Mouse (Mus musculus) midbrain, embryonic 16.5 days (tissue): ENCODE measurements around the gene Agap2. TPM values are rescaled to one million over a fixed set of nuclear protein-coding genes. Genes with fewer than 3 reads are reported as not detected.
"Not testable (repeated sequence)": the region's sequence is repeated elsewhere in the genome, so short reads cannot be mapped to it uniquely, and the experiment has no call there.

Source experiments
- ATAC-seq: fragments of 200-750 bp; cut with Nextera tagmentation; 2 replicates; pipeline ENCODE4 v1.8.0; 2017; ENCODE audit warnings: moderate TSS enrichment
- H3K27ac ChIP-seq: fragments of 300-500 bp; sonication (generic); 2 replicates; pipeline ENCODE4 v1.5.1; 2014; ENCODE audit warnings: mild to moderate bottlenecking, low read length, mixed read lengths
- H3K27me3 ChIP-seq: fragments of 300-500 bp; sonication (generic); 2 replicates; pipeline ENCODE4 v1.6.1; 2014; ENCODE audit warnings: low read depth, low read length, mixed read lengths; ENCODE audit not compliant: control insufficient read depth, insufficient read depth
- H3K36me3 ChIP-seq: fragments of 300-500 bp; sonication (generic); 2 replicates; pipeline ENCODE4 v1.6.1; 2014; ENCODE audit warnings: mild to moderate bottlenecking, low read length, moderate library complexity, mixed read lengths; ENCODE audit not compliant: control insufficient read depth, insufficient read depth
- H3K4me1 ChIP-seq: fragments of 300-500 bp; sonication (generic); 2 replicates; pipeline ENCODE4 v1.6.1; 2014; ENCODE audit warnings: mild to moderate bottlenecking, low read length, mixed read lengths; ENCODE audit not compliant: control insufficient read depth, insufficient read depth
- H3K4me2 ChIP-seq: fragments of 300-500 bp; sonication (generic); 2 replicates; pipeline ENCODE4 v1.6.1; 2014; ENCODE audit warnings: mild to moderate bottlenecking, low read length, mixed read lengths
- H3K4me3 ChIP-seq: fragments of 300-500 bp; sonication (generic); 2 replicates; pipeline ENCODE4 v1.5.1; 2014; ENCODE audit warnings: low read depth, mild to moderate bottlenecking, low read length, moderate library complexity, mixed read lengths
- H3K9ac ChIP-seq: fragments of 300-500 bp; sonication (generic); 2 replicates; pipeline ENCODE4 v1.6.1; 2014; ENCODE audit warnings: low read depth, low read length, mixed read lengths
- H3K9me3 ChIP-seq: fragments of 300-500 bp; sonication (generic); replicated peaks from 2 replicates; pipeline ENCODE4 v1.6.1; 2014; ENCODE audit warnings: mild to moderate bottlenecking, low read length, mixed read lengths; ENCODE audit not compliant: control insufficient read depth, poor library complexity, severe bottlenecking
- WGBS: fragments of 180-500 bp; shearing (Covaris S2); extraction: QIAGEN DNeasy Blood & Tissue Kit; methylation state at CpG from one replicate; pipeline ENCODE4 v1.1.7; 2014; 5-methylcytosine and 5-hydroxymethylcytosine counted together
- polyA plus RNA-seq: library from polyadenylated mRNA; unstranded; fragments of >200 nt; fragmentation: Nextera tagmentation; extraction: Ambion mirVana; gene quantifications from 2 replicates; pipeline ENCODE4 v1.2.1, GENCODE M21; 2015

The Agap2 gene
- polyA plus RNA-seq, 1 experiment from 2014 or later, result 5.1 TPM

DNA sequence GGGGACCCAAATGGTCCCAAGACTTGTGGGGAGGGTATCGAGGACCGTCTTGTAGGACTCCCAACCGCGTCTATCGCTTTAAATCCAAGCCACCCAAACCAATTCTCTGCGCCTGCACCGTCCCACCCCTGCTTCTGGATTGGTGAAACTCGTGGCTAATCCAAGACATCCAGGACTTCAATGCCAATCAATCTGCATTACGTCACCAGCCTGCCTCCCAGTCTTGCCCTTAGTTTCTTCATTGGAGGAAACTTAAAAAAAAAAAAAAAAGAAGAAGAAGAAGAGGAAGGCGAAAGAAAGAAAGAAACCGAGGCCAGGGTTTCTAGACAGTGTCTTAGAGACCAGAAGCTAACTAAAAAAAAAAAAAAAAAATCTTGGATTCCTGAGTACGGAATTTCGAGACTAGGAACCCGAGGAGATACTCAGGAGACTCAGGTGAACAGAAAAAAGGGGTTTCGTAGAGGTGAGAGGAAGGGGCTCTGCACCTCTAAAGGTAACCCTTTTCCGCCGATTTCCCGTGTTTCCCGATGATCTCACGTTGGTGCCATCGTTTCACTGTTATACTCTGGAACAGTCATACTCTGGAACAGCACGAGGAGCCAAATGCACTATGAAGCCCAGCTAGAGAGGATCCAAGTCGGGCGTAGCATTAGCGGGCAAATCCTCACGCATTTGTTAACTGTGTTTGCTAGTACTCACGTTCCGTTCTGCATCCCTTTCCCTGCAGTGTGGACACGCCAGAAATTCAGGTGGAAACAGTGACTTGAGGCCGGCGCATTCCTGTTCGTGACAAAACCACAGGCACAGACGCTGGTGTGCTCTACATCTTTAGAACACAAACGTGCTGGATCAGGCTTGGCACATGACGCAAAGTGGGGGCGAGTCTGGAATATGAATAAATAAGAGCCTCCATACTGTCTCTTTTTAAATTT, 4.6 kb upstream of the Agap2 start, which contains the start of gene Tspan31:
Tspan31 (minus strand) TSS at position 75 of the 932 bp plus-strand sequence.
- H3K36me3 ChIP-seq, result peaks cover 27% of the 10 kb centered on the region
- H3K9ac ChIP-seq, result peak within 1 kb of the TSS; percentile 75
- peaks cover 24% of the 10 kb centered on the region for H3K4me1 ChIP-seq
- peak within 1 kb of the TSS; percentile 97 for H3K4me2 ChIP-seq
- ATAC-seq, result peak; percentile 94
- whole genome bisulfite sequencing, result 1% methylated on average over 36 of the region's 36 CpGs
- H3K9me3 ChIP-seq, result no peaks in the 10 kb centered on the region
- peak within 1 kb of the TSS; percentile 90 for H3K27ac ChIP-seq
- H3K27me3 ChIP-seq, result no peaks in the 10 kb centered on the region
- H3K4me3 ChIP-seq, result peak within 1 kb of the TSS; percentile 49

DNA sequence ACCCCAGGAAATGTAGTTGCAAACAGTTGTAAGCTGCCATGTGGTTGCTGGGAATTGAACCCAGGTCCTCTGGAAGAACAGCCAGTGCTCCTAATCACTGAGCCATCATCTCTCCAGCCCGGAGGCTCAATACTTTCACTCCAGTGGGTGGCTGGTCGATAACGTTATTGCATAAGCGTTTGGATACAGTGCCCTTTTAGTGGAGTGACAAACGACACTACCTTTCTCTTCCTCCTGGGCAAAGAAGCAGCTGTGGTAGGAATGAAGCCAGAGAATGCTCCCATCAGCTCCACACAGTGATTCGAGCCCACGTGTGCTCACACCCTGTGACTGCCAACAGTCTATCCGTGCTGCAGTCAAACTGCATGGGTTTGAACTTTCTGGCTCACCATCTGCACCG, 3.9 kb upstream of the Agap2 start:
- Histone ChIP-seq H3K9me3 (no peaks in the 10 kb centered on the region), H3K27ac (0 out of 2 replicates have a peak overlapping the region, but pooled peaks have one; percentile 85), H3K27me3 (no peaks in the 10 kb centered on the region), H3K4me3 (peak overlapping the region; percentile 49), H3K9ac (peak overlapping the region; percentile 74), H3K4me2 (peak overlapping the region; percentile 89), H3K4me1 (peaks cover 27% of the 10 kb centered on the region), H3K36me3 (peaks cover 20% of the 10 kb centered on the region)
- WGBS, result 84% methylated on average over 9 of the region's 9 CpGs
- no peak for ATAC-seq

DNA sequence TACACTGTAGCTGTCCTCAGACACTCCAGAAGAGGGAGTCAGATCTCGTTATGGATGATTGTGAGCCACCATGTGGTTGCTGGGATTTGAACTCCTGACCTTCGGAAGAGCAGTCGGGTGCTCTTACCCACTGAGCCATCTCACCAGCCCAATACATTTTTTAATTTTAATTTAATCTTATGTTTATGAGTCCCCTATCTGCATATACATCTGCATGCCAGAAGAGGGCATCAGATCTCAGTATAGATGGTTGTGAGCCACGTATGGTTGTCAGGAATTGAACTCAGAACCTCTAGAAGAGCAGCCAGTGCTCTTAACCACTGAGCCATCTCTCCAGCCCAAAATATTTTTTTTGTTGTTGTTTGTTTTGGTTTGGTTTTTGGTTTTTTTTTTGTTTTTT, 2.8 kb upstream of the Agap2 start:
- not testable (repeated sequence) for H3K27ac ChIP-seq
- 88% methylated on average over 4 of the region's 4 CpGs for WGBS

DNA sequence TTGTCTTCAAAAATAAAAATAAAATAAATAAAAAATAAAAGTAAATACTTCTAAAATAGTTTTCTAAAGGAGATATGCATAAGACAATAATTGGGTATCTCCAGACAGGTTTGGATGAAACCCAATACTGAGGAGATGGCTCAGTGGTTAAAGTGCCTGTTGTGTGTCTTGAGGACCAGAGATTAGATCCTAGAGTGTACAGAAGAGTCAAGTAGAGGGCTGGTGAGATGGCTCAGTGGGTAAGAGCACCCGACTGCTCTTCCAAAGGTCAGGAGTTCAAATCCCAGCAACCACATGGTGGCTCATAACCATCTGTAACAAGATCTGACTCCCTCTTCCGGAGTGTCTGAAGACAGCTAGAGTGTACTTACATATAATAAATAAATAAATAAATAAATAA, 2.1 kb upstream of the Agap2 start:
- H3K36me3 ChIP-seq, H3K4me2 ChIP-seq, H3K27ac ChIP-seq, ATAC-seq, H3K4me3 ChIP-seq, H3K9ac ChIP-seq, H3K27me3 ChIP-seq, H3K9me3 ChIP-seq: not testable (repeated sequence)
- peaks cover 31% of the 10 kb centered on the region for H3K4me1 ChIP-seq
- 74% methylated on average over 2 of the region's 2 CpGs for WGBS

More for the DNA sequence above, 2.8 kb upstream of the Agap2 start:
- ATAC-seq, H3K9me3 ChIP-seq, H3K4me3 ChIP-seq, H3K27me3 ChIP-seq, H3K9ac ChIP-seq, H3K4me2 ChIP-seq: not testable (repeated sequence)
- Histone ChIP-seq H3K4me1 (peaks cover 32% of the 10 kb centered on the region), H3K36me3 (peaks cover 11% of the 10 kb centered on the region)

DNA sequence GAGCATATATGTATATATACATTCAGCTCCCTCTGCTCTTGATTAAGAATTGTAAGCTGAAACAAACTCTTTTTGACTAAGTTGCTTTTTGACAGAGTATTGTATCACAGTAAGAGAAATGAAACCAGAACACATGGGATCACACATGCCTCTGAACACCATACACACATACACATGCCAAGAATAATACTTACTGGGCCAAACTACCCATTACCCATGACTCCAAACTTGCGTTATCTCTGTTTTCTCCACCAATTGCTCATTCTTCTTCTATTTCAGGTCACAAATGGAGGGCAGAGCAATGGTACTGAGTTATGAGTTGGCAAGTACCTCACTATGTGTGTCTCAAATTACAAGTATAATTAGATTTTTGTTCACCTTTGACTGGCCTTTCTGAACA, 1.1 kb upstream of the Agap2 start:
- ATAC-seq, result no peak
- Histone ChIP-seq H3K4me3 (no peak overlapping the region), H3K9ac (no peak overlapping the region), H3K4me2 (no peak overlapping the region), H3K4me1 (peaks cover 25% of the 10 kb centered on the region), H3K27me3 (no peaks in the 10 kb centered on the region), H3K27ac (no peak overlapping the region), H3K9me3 (no peaks in the 10 kb centered on the region), H3K36me3 (no peaks in the 10 kb centered on the region)
- 100% methylated on average over 1 of the region's 1 CpGs for WGBS

DNA sequence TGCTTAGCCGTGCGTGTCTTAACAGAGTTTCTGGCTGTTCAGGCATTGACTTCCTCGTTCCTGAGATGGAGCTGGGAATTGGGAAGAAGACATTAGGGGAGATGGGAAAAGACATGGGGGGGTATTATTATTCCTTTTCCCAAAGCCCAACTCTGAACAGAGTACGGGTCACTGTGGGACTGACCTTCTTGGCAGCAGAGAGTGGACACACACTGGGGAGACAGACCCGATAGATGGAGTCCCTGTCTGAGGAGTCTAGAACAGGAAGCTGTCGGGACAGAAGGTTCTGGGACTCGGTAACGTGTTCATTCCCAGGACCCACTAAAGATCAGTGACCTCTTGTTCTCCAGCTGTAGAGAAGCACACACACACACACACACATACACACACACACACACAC, 567 bp downstream of the Agap2 start:
- Histone ChIP-seq H3K27ac (no peak overlapping the region), H3K27me3 (0 out of 2 replicates have a peak, but pooled peaks cover 3% of the 10 kb centered on the region), H3K4me1 (peaks cover 29% of the 10 kb centered on the region), H3K36me3 (no peaks in the 10 kb centered on the region), H3K4me2 (no peak overlapping the region), H3K9me3 (no peaks in the 10 kb centered on the region), H3K9ac (no peak overlapping the region), H3K4me3 (no peak overlapping the region)
- no peak for ATAC-seq
- 78% methylated on average over 8 of the region's 8 CpGs for WGBS

DNA sequence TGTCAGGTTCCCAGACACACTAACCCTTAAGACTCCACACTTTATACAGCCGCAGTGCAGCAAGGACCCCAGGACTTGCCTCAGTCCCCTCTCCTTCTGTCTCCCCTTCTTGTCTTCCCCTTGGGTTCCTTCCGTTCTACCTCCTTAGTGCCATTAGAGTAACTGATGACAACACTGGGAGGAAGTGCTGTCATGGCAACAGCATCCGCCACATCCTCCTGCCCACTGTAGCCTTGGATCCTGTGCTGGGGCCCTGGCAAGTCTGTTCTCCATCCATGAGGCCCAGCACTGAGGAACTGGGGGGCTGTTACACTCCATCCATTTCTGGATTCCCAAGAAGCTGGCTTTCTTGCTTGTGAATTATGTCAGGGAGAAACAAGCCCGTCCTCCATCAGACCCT, 998 bp downstream of the Agap2 start:
- Histone ChIP-seq H3K4me2 (peak overlapping the region; percentile 25; the same call in 1 of the 2 replicates), H3K27me3 (0 out of 2 replicates have a peak, but pooled peaks cover 3% of the 10 kb centered on the region), H3K36me3 (no peaks in the 10 kb centered on the region), H3K9me3 (no peaks in the 10 kb centered on the region), H3K27ac (no peak overlapping the region), H3K4me1 (peaks cover 29% of the 10 kb centered on the region), H3K4me3 (no peak overlapping the region), H3K9ac (no peak overlapping the region)
- no peak for ATAC-seq
- 47% methylated on average over 4 of the region's 4 CpGs for WGBS

DNA sequence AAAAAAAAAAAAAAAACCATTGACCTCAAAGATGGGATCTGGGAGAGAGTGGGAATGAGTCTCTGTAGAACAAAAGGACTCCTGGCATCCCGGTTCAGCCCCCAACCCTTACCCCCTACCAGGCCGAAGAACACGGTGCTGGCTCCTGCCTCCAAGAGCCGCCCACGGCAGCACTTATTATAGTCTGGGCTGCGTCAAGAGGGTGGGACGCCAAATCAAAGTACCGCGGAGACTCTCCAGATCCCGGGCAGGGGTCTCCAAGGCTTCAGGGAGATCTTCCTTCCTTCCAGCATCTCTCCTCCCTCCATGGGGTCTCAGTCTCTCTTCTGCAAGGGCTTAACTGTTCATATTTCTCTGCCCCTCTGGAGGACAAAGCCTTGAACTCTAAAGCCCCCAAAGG, 2.4 kb downstream of the Agap2 start:
- Histone ChIP-seq H3K4me2 (peak overlapping the region; percentile 99), H3K27ac (peak overlapping the region; percentile 95), H3K36me3 (no peaks in the 10 kb centered on the region), H3K4me1 (peaks cover 39% of the 10 kb centered on the region), H3K27me3 (0 out of 2 replicates have a peak, but pooled peaks cover 3% of the 10 kb centered on the region), H3K4me3 (peak overlapping the region; percentile 88), H3K9me3 (no peaks in the 10 kb centered on the region), H3K9ac (peak overlapping the region; percentile 66)
- ATAC-seq, result no peak
- 5% methylated on average over 10 of the region's 10 CpGs for WGBS
